1 mouse cellular context compared by ENCODE assay signal in the genomic region with DNA sequence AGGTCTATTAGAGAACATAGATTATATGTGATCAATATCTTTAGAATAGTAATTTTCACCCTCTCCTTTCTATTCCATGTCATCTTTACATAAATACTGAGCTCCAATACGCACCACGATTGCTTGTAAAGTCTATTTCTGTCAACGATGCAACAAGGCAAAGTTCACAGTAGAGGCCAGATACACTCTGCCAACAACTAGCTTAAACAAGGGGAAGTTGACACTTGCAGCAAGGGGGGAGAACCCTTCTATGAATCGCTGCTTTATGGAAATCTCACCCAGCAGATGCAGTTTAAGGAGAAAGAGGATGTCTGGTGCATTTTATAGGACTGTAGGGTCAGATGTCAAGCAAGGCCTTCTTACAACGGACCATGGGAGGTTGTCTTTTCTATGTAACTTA.
TF ChIP-seq lines count a peak whose summit lies in the region.

No protein-coding gene starts in this region.

TF ChIP-seq in CH12.LX, 34 proteins besides CTCF, POLR2A, EP300 and RAD21 (continued from another document):
- TF ChIP-seq CHD1 (IDR thresholded peaks at IDR 0.05; ENCODE audit: low read depth, low read length) = no peak
- no peak for TF ChIP-seq MYC (IDR thresholded peaks at IDR 0.05; ENCODE audit: low read depth, low read length)
- TF ChIP-seq MAX (IDR thresholded peaks at IDR 0.05; ENCODE audit: low read length) = no peak
- TF ChIP-seq MEF2A (IDR thresholded peaks at IDR 0.05; ENCODE audit: borderline replicate concordance, low read depth, low read length) = no peak
- no peak for TF ChIP-seq NELFE (IDR thresholded peaks at IDR 0.05; ENCODE audit: low read depth, low read length)
- TF ChIP-seq MAFK (IDR thresholded peaks at IDR 0.05; ENCODE audit: insufficient replicate concordance, low read length) = no peak
- no peak for TF ChIP-seq ELF1 (IDR thresholded peaks at IDR 0.05; ENCODE audit: low read depth, low read length)
- TF ChIP-seq UBTF (IDR thresholded peaks at IDR 0.05; ENCODE audit: low read depth, low read length) = no peak
- TF ChIP-seq JUND (conservative IDR thresholded peaks at IDR 0.05; ENCODE audit: low read depth, low read length) = no peak
